Mouse (Mus musculus) myocyte (in vitro differentiated cells): ENCODE results near the gene Brd3.

Experiments used
- CEBPB ChIP-seq: IDR thresholded peaks from 2 replicates; pipeline ENCODE4 v1.6.1; 2011; ENCODE audit warnings: mild to moderate bottlenecking, moderate library complexity; ENCODE audit not compliant: poor library complexity, insufficient read depth, severe bottlenecking
- E2F4 ChIP-seq: IDR thresholded peaks from one replicate; pipeline ENCODE4 v1.6.1; 2011; ENCODE audit warnings: mild to moderate bottlenecking, control low read depth, moderate library complexity; ENCODE audit not compliant: insufficient read depth
- MAX ChIP-seq: IDR thresholded peaks from one replicate; pipeline ENCODE4 v1.6.1; 2011; ENCODE audit warnings: low read depth, mild to moderate bottlenecking, control low read depth
- MYOG ChIP-seq, 3 experiments: IDR thresholded peaks; one replicate each; pipeline ENCODE4 v1.6.1; 2011; ENCODE audit warnings: control low read depth in 2 of 3, low read depth in 2 of 3, mild to moderate bottlenecking in 2 of 3; ENCODE audit not compliant: insufficient read length in 2 of 3, control insufficient read depth in 1 of 3, insufficient read depth in 1 of 3
- POLR2A ChIP-seq: IDR thresholded peaks from one replicate; pipeline ENCODE4 v1.6.1; 2011; ENCODE audit warnings: low read depth, mild to moderate bottlenecking, control low read depth, moderate library complexity; ENCODE audit not compliant: insufficient read length
- POLR2AphosphoS2 ChIP-seq: IDR thresholded peaks from one replicate; pipeline ENCODE4 v1.6.1; 2011; ENCODE audit warnings: low read depth, control low read depth; ENCODE audit not compliant: insufficient read length
- SRF ChIP-seq: IDR thresholded peaks from one replicate; pipeline ENCODE4 v1.6.1; 2011; ENCODE audit warnings: low read depth; ENCODE audit not compliant: control insufficient read depth, insufficient read length
- TCF3 ChIP-seq: IDR thresholded peaks from one replicate; pipeline ENCODE4 v1.6.1; 2011; ENCODE audit warnings: low read depth, control low read depth; ENCODE audit not compliant: insufficient read length
- USF1 ChIP-seq: IDR thresholded peaks from one replicate; pipeline ENCODE4 v1.6.1; 2011; ENCODE audit warnings: low read depth, mild to moderate bottlenecking, control low read depth, moderate library complexity

DNA sequence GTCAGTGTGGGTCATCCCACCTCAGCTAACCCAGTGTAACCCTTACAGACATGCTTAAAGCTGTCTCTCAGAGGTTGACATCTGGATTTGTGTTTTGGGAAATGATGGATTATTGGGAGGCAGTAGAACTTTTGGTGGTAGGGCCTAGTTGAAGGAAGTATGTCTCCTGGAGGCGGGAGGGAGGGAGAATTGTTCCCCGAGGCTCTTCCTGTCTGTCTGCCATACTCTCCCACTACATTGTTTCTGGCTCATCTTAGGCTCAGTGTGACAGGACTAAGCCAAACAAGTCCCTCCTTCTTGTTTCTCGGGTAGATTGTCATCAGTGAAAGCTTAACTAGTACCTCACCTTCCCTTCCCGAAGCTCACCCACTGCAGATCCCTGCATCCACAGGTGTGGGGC, 20.7 kb downstream of the Brd3 start:
- no peak for TF ChIP-seq MYOG (IDR thresholded peaks at IDR 0.05; ENCODE audit: control insufficient read depth in 1 of 3, insufficient read depth in 1 of 3, insufficient read length in 2 of 3, low read depth in 2 of 3)
- TF ChIP-seq USF1, result no peak
- no peak for TF ChIP-seq CEBPB
- no peak for TF ChIP-seq POLR2A
- TF ChIP-seq TCF3, result no peak
- TF ChIP-seq SRF, result no peak
- no peak for TF ChIP-seq POLR2AphosphoS2
- TF ChIP-seq MAX, result no peak
- no peak for TF ChIP-seq E2F4
